Mouse (Mus musculus) ovary, adult 18-20 months (tissue): ENCODE measurements around the gene Defb5.
"Not testable (repeated sequence)": the region's sequence is repeated elsewhere in the genome, so short reads cannot be mapped to it uniquely, and the experiment has no call there.

Experiments used
- DNase-seq: peaks from one replicate; pipeline ENCODE4 v3.0.0; 2022; ENCODE audit warnings: low spot score, mixed read lengths

Defb5 gene

DNA sequence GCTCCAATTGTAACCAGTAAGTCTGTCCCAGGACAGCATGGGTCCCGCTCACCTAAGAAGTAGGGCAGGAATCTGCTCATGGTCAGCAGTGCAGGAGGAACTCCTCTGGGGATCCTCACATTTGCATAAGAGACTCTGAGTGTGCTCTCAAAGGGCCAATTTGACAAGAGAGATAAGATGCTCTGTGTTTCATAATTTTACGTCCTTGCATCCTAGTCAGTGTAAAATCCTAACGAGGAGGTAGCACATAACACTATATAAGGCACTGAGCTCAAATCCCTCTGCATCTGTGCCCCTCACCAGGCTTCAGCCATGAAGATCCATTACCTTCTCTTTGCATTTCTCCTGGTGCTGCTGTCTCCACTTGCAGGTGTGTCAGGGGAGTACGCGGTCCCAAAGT lies at the start of gene Defb5:
Gene Defb5, plus strand, starts transcription at position 301 of the 400 bp plus-strand sequence.
- no peak for DNase-seq

DNA sequence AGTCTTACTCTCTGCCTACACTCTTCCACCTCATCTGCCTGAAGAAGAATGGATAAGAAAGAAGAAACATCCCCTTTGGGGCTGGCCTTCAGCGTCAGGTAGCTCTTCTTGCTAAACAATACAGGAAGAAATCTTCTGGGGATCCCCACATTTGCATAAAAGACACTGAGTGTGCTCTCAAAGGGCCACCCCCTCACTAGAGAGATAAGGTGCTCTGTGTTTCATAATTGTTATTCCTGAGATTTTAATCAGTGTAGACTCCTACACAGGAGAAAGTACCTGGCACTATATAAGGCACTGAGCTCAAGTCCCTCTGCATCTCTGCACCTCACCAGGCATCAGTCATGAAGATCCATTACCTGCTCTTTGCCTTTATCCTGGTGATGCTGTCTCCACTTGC lies 22.2 kb upstream of the Defb5 start, which contains the start of gene Defb6:
Gene Defb6, plus strand, starts transcription at position 318 of the 400 bp plus-strand sequence.
- DNase-seq, result no peak

DNA sequence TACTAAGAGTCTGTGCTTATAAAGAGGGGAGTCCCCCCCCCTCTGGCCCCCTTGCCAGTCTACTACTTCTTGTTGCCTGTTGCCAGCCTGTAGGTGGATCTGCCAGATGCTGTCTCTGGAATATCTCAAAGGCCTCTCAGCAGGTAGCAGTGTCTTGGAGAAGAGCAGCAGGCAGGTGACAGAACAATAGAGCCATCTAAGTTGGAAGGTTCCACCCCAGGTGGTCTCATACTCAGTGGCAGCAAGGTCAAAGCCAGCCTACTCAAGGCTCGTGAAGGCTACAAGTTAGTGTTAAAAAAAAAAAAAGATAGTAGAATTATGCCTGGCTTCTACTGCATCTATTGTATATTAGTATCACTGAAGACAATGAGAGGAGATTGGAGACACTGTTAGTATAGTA lies 9.3 kb upstream of the Defb5 start:
- no peak for DNase-seq

- DNase-seq, result no peak
These were observed 7.8 kb upstream of the Defb5 start, which contains the start of gene Defb46 for GRCm38 (mm10) chr8:19239616-19240015. Defb46 (plus strand) TSS chr8:19239916.

- DNase-seq, result no peak
These were observed 10.8 kb downstream of the Defb5 start for GRCm38 (mm10) chr8:19258136-19258535.

DNA sequence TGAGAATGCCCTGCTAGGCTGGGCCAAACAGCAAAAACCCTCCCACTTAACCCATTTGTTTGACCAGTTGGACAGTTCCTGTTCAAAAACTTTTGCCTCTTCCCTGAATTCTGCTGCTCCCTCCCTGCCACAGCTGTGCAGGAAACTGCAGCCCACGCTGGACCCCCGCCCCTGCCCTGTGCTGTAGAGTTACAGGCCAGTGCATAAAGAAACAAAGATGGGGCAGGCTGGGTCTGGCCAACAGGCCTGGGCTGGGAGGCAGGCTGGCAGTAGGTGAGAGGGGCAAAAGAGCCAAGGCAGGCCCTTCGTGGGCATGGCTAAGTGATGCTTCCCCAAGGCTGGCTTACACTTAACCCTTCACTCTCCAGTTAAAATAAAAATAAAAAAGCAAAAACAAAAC lies 12.3 kb downstream of the Defb5 start:
- DNase-seq, result no peak

- DNase-seq, result not testable (repeated sequence)
These were observed 45.7 kb downstream of the Defb5 start, which contains the start of gene Defb3 for GRCm38 (mm10) chr8:19293060-19293459. Defb3 (plus strand) TSS chr8:19293360.

DNA sequence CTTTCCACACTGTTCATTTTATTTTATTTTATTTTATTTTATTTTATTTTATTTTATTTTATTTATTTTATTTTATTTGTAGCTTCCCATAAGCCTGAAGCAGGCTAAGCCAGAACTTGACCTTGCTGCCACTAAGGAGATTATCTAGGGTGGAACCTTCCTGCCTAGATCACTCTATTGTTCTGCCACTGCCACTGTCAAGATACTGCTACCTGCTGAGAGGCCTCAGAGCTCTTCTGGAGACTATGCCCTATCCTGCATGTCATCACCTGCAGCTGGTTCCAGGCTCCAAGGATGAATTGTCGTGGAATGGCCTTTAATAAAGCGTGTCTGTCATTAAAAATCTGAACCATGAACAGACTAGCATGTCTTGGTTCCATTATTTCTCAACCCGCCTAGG lies 51.0 kb downstream of the Defb5 start:
- DNase-seq, result not testable (repeated sequence)
